Mouse (Mus musculus): ENCODE data around the gene Tmem94. TPM values are rescaled to one million over a fixed set of nuclear protein-coding genes. Genes with fewer than 3 reads are reported as not detected.

Tmem94 gene
- 17.7 and 32.1 TPM in 2 replicates for total RNA-seq (2012; rRNA removed)

GRCm38 (mm10) chr11:115765103-115765606 is at the start of gene Tmem94:
Tmem94 (plus strand) TSS chr11:115765433.
- Histone ChIP-seq H3K27ac (ENCODE audit: insufficient read depth, low read depth, low read length, poor library complexity, severe bottlenecking) (no peak within 1 kb of the TSS), H3K4me1 (ENCODE audit: control insufficient read depth in 2 of 2, insufficient read depth in 2 of 2, low read length in 2 of 2, poor library complexity in 1 of 2) (peaks cover 2 to 6% of the 10 kb centered on the region in 2 experiments; a peak in 3 of 4 replicates), H3K9me3 (ENCODE audit: control insufficient read depth, insufficient read depth, low read depth, low read length) (no peaks in the 10 kb centered on the region), H3K36me3 (ENCODE audit: control insufficient read depth, insufficient read depth, low read length, poor library complexity, severe bottlenecking) (no peaks in the 10 kb centered on the region), H3K9ac (ENCODE audit: insufficient read depth, low read depth, low read length, poor library complexity, severe bottlenecking) (peak within 1 kb of the TSS; percentile 84), H3K4me3 (ENCODE audit: insufficient read depth in 1 of 2, low read depth in 1 of 2, low read length in 2 of 2, poor library complexity in 1 of 2, severe bottlenecking in 1 of 2) (peak within 1 kb of the TSS; percentile 87 to 97)
- in situ Hi-C loops (cut with MboI; ENCODE audit: low sequenced_read_pairs in 2 of 2, unreplicated experiment in 2 of 2) = no loop called here
- DNase-seq (ENCODE audit: low read depth, low spot score) = peak; percentile 99
- peak; percentile 96 for TF ChIP-seq HCFC1 (IDR thresholded peaks at IDR 0.05; ENCODE audit: borderline replicate concordance, insufficient read depth, low read length)
- TF ChIP-seq MAFK (IDR thresholded peaks at IDR 0.05; ENCODE audit: insufficient read depth, low read depth, low read length) = no peak
- peak; percentile 98 for TF ChIP-seq CHD2 (IDR thresholded peaks at IDR 0.05; ENCODE audit: low read depth, low read length)

- H3K9ac ChIP-seq (ENCODE audit: insufficient read depth, low read depth, low read length, poor library complexity, severe bottlenecking) = no peak overlapping the region; the same call in none of the 2 replicates
- H3K36me3 ChIP-seq (ENCODE audit: control insufficient read depth, insufficient read depth, low read length, poor library complexity, severe bottlenecking) = no peaks in the 10 kb centered on the region
- no peak for DNase-seq (ENCODE audit: low read depth, low spot score)
- H3K27ac ChIP-seq (ENCODE audit: insufficient read depth, low read depth, low read length, poor library complexity, severe bottlenecking) = no peak overlapping the region
- H3K4me1 ChIP-seq (ENCODE audit: control insufficient read depth in 2 of 2, insufficient read depth in 2 of 2, low read length in 2 of 2, poor library complexity in 1 of 2) = peaks cover 0 to 5% of the 10 kb centered on the region in 2 experiments; a peak in 1 of 4 replicates
- H3K9me3 ChIP-seq (ENCODE audit: control insufficient read depth, insufficient read depth, low read depth, low read length) = no peaks in the 10 kb centered on the region
- no peak overlapping the region for H3K4me3 ChIP-seq (ENCODE audit: insufficient read depth in 1 of 2, low read depth in 1 of 2, low read length in 2 of 2, poor library complexity in 1 of 2, severe bottlenecking in 1 of 2)
- TF ChIP-seq HCFC1 (IDR thresholded peaks at IDR 0.05; ENCODE audit: borderline replicate concordance, insufficient read depth, low read length) (no peak), CHD2 (IDR thresholded peaks at IDR 0.05; ENCODE audit: low read depth, low read length) (no peak), ZNF384 (IDR thresholded peaks at IDR 0.05; ENCODE audit: low read depth, low read length) (no peak), ZC3H11A (IDR thresholded peaks at IDR 0.05; ENCODE audit: borderline replicate concordance, low read depth, low read length) (no peak), MAFK (IDR thresholded peaks at IDR 0.05; ENCODE audit: insufficient read depth, low read depth, low read length) (no peak)
- in situ Hi-C loops (cut with MboI; ENCODE audit: low sequenced_read_pairs in 2 of 2, unreplicated experiment in 2 of 2) = loop anchor here in 1 of 2 experiments (5.0 kb wide), 1 partner anchor 84 kb away; no protein-coding TSS in a partner anchor
These were observed 48.6 kb upstream of the Tmem94 start for GRCm38 (mm10) chr11:115716410-115717338.

- Histone ChIP-seq H3K9ac (ENCODE audit: insufficient read depth, low read depth, low read length, poor library complexity, severe bottlenecking) (no peak overlapping the region), H3K4me1 (ENCODE audit: control insufficient read depth in 2 of 2, insufficient read depth in 2 of 2, low read length in 2 of 2, poor library complexity in 1 of 2) (peaks cover 0 to 2% of the 10 kb centered on the region in 2 experiments; a peak in 1 of 4 replicates), H3K4me3 (ENCODE audit: insufficient read depth in 1 of 2, low read depth in 1 of 2, low read length in 2 of 2, poor library complexity in 1 of 2, severe bottlenecking in 1 of 2) (no peak overlapping the region), H3K9me3 (ENCODE audit: control insufficient read depth, insufficient read depth, low read depth, low read length) (no peaks in the 10 kb centered on the region), H3K36me3 (ENCODE audit: control insufficient read depth, insufficient read depth, low read length, poor library complexity, severe bottlenecking) (no peaks in the 10 kb centered on the region), H3K27ac (ENCODE audit: insufficient read depth, low read depth, low read length, poor library complexity, severe bottlenecking) (no peak overlapping the region)
- TF ChIP-seq HCFC1 (IDR thresholded peaks at IDR 0.05; ENCODE audit: borderline replicate concordance, insufficient read depth, low read length) = no peak
- TF ChIP-seq CHD2 (IDR thresholded peaks at IDR 0.05; ENCODE audit: low read depth, low read length) = no peak
- no peak for TF ChIP-seq MAFK (IDR thresholded peaks at IDR 0.05; ENCODE audit: insufficient read depth, low read depth, low read length)
- TF ChIP-seq ZNF384 (IDR thresholded peaks at IDR 0.05; ENCODE audit: low read depth, low read length) = no peak
- no peak for TF ChIP-seq ZC3H11A (IDR thresholded peaks at IDR 0.05; ENCODE audit: borderline replicate concordance, low read depth, low read length)
- in situ Hi-C loops (cut with MboI; ENCODE audit: low sequenced_read_pairs in 2 of 2, unreplicated experiment in 2 of 2) = loop anchor here in 1 of 2 experiments (5.0 kb wide), 1 partner anchor 86 kb away; no protein-coding TSS in a partner anchor
- no peak for DNase-seq (ENCODE audit: low read depth, low spot score)
These were observed 47.4 kb upstream of the Tmem94 start for GRCm38 (mm10) chr11:115717660-115718390.

GRCm38 (mm10) chr11:115722638-115723037 is 42.6 kb upstream of the Tmem94 start:
- H3K9ac ChIP-seq (ENCODE audit: insufficient read depth, low read depth, low read length, poor library complexity, severe bottlenecking) = no peak overlapping the region
- TF ChIP-seq ZC3H11A (IDR thresholded peaks at IDR 0.05; ENCODE audit: borderline replicate concordance, low read depth, low read length) (peak; percentile 91), HCFC1 (IDR thresholded peaks at IDR 0.05; ENCODE audit: borderline replicate concordance, insufficient read depth, low read length) (no peak), ZNF384 (IDR thresholded peaks at IDR 0.05; ENCODE audit: low read depth, low read length) (no peak), MAFK (IDR thresholded peaks at IDR 0.05; ENCODE audit: insufficient read depth, low read depth, low read length) (no peak), CHD2 (IDR thresholded peaks at IDR 0.05; ENCODE audit: low read depth, low read length) (no peak)
- in situ Hi-C loops (cut with MboI; ENCODE audit: low sequenced_read_pairs in 2 of 2, unreplicated experiment in 2 of 2) = no loop called here
- H3K36me3 ChIP-seq (ENCODE audit: control insufficient read depth, insufficient read depth, low read length, poor library complexity, severe bottlenecking) = no peaks in the 10 kb centered on the region
- no peaks in the 10 kb centered on the region for H3K4me1 ChIP-seq (ENCODE audit: control insufficient read depth in 2 of 2, insufficient read depth in 2 of 2, low read length in 2 of 2, poor library complexity in 1 of 2)
- DNase-seq (ENCODE audit: low read depth, low spot score) = peak; percentile 79
- H3K9me3 ChIP-seq (ENCODE audit: control insufficient read depth, insufficient read depth, low read depth, low read length) = no peaks in the 10 kb centered on the region
- H3K4me3 ChIP-seq (ENCODE audit: insufficient read depth in 1 of 2, low read depth in 1 of 2, low read length in 2 of 2, poor library complexity in 1 of 2, severe bottlenecking in 1 of 2) = no peak overlapping the region
- H3K27ac ChIP-seq (ENCODE audit: insufficient read depth, low read depth, low read length, poor library complexity, severe bottlenecking) = no peak overlapping the region
